Mouse (Mus musculus) CH12.LX (cell line): ENCODE measurements around the gene Fez2. TPM values are rescaled to one million over a fixed set of nuclear protein-coding genes. Genes with fewer than 3 reads are reported as not detected.

Experiments used
- DNase-seq: peaks from one replicate; pipeline ENCODE4 v3.0.0-alpha.2; 2013; ENCODE audit errors: extremely low read depth
- H3K27ac ChIP-seq: 2 replicates; pipeline ENCODE4 v1.5.1; 2012; ENCODE audit warnings: low read depth, mild to moderate bottlenecking, control low read depth, moderate library complexity; ENCODE audit not compliant: insufficient read depth
- H3K27me3 ChIP-seq: replicated peaks from 2 replicates; pipeline ENCODE3; 2012; ENCODE audit warnings: inconsistent platforms
- H3K36me3 ChIP-seq, 2 experiments: replicated peaks in 1 of 2; 2 replicates each; pipeline versions ENCODE3 to v1.6.1; 2012; ENCODE audit warnings: inconsistent platforms in 1 of 2, low read length in 1 of 2, mild to moderate bottlenecking in 1 of 2, mixed read lengths in 1 of 2, moderate library complexity in 1 of 2; ENCODE audit not compliant: control insufficient read depth in 1 of 2, insufficient read depth in 1 of 2
- H3K4me1 ChIP-seq, 2 experiments: 2 replicates each; pipeline ENCODE4 v1.6.1; 2012; ENCODE audit warnings: inconsistent platforms in 1 of 2, moderate library complexity in 1 of 2; ENCODE audit not compliant: insufficient read depth in 2 of 2, control insufficient read depth in 1 of 2
- H3K4me2 ChIP-seq: 2 replicates; pipeline ENCODE4 v1.6.1; 2012; ENCODE audit warnings: low read depth, mild to moderate bottlenecking, control low read depth; ENCODE audit not compliant: poor library complexity, insufficient read depth, severe bottlenecking
- H3K4me3 ChIP-seq, 3 experiments: fragments of 150-350 bp in 1 of 3; sonication (generic) in 1 of 3; replicated peaks in 1 of 3; 2 replicates each; pipeline versions ENCODE3 to v1.5.1; 2011 to 2012; ENCODE audit warnings: low read depth in 2 of 3, low read length in 2 of 3, mild to moderate bottlenecking in 2 of 3, moderate library complexity in 2 of 3, control low read depth in 1 of 3, improper control_type of control experiment in 1 of 3, inconsistent platforms in 1 of 3, mixed read lengths in 1 of 3; ENCODE audit not compliant: poor library complexity in 1 of 3
- H3K79me2 ChIP-seq: replicated peaks from 2 replicates; pipeline ENCODE4 v1.6.1; 2012; ENCODE audit warnings: mild to moderate bottlenecking, moderate library complexity; ENCODE audit not compliant: control insufficient read depth, poor library complexity, insufficient read depth, severe bottlenecking; ENCODE audit errors: extremely low read depth
- H3K9ac ChIP-seq: 2 replicates; pipeline ENCODE4 v1.6.1; 2012; ENCODE audit warnings: low read depth, mild to moderate bottlenecking, control low read depth, moderate library complexity; ENCODE audit not compliant: insufficient read depth
- H3K9me3 ChIP-seq: replicated peaks from 2 replicates; pipeline ENCODE3; 2012; ENCODE audit warnings: low read length, inconsistent platforms, mixed read lengths
- CHD1 ChIP-seq: IDR thresholded peaks from 2 replicates; pipeline ENCODE4 v1.6.1; 2012; ENCODE audit warnings: low read depth, low read length, improper control_type of control experiment, inconsistent platforms
- CHD2 ChIP-seq: IDR thresholded peaks from 2 replicates; pipeline ENCODE4 v1.6.1; 2011; ENCODE audit warnings: low read length, improper control_type of control experiment
- E2F4 ChIP-seq: IDR thresholded peaks from 2 replicates; pipeline ENCODE4 v1.6.1; 2011; ENCODE audit warnings: low read depth, low read length, improper control_type of control experiment; ENCODE audit not compliant: insufficient replicate concordance
- EP300 ChIP-seq: IDR thresholded peaks from 2 replicates; pipeline ENCODE4 v1.6.1; 2011; ENCODE audit warnings: low read length, improper control_type of control experiment
- ETS1 ChIP-seq: conservative IDR thresholded peaks from 2 replicates; pipeline ENCODE4 v1.6.1; 2012; ENCODE audit warnings: low read depth, mild to moderate bottlenecking, inconsistent platforms, low read length, improper control_type of control experiment, moderate library complexity
- IRF4 ChIP-seq: IDR thresholded peaks from 2 replicates; pipeline ENCODE4 v1.6.1; 2014; ENCODE audit warnings: low read depth, mild to moderate bottlenecking, inconsistent platforms, low read length, improper control_type of control experiment
- JUN ChIP-seq: IDR thresholded peaks from 2 replicates; pipeline ENCODE4 v1.6.1; 2011; ENCODE audit warnings: low read depth, mild to moderate bottlenecking, low read length, improper control_type of control experiment, moderate library complexity; ENCODE audit not compliant: insufficient read depth
- KAT2A ChIP-seq: IDR thresholded peaks from 2 replicates; pipeline ENCODE4 v1.6.1; 2012; ENCODE audit warnings: low read length, improper control_type of control experiment, inconsistent platforms; ENCODE audit not compliant: insufficient replicate concordance
- MAZ ChIP-seq: IDR thresholded peaks from 2 replicates; pipeline ENCODE4 v1.6.1; 2012; ENCODE audit warnings: low read depth, mild to moderate bottlenecking, inconsistent platforms, low read length, improper control_type of control experiment, moderate library complexity
- MXI1 ChIP-seq: IDR thresholded peaks from 2 replicates; pipeline ENCODE4 v1.6.1; 2011; ENCODE audit warnings: mild to moderate bottlenecking, low read depth, low read length, improper control_type of control experiment
- NRF1 ChIP-seq: IDR thresholded peaks from 2 replicates; pipeline ENCODE4 v1.6.1; 2014; ENCODE audit warnings: low read depth, mild to moderate bottlenecking, inconsistent platforms, low read length, improper control_type of control experiment, moderate library complexity
- POLR2A ChIP-seq: IDR thresholded peaks from 2 replicates; pipeline ENCODE4 v1.6.1; 2011; ENCODE audit warnings: low read depth, mild to moderate bottlenecking, improper control_type of control experiment, low read length
- RCOR1 ChIP-seq: conservative IDR thresholded peaks from 2 replicates; pipeline ENCODE4 v1.6.1; 2012; ENCODE audit warnings: low read depth, mild to moderate bottlenecking, inconsistent platforms, low read length, improper control_type of control experiment
- SMC3 ChIP-seq: IDR thresholded peaks from 2 replicates; pipeline ENCODE4 v1.6.1; 2011; ENCODE audit warnings: low read depth, low read length, improper control_type of control experiment
- TBP ChIP-seq: conservative IDR thresholded peaks from 2 replicates; pipeline ENCODE4 v1.6.1; 2011; ENCODE audit warnings: low read depth, low read length, improper control_type of control experiment
- USF1 ChIP-seq: IDR thresholded peaks from 2 replicates; pipeline ENCODE4 v1.6.1; 2014; ENCODE audit warnings: low read depth, mild to moderate bottlenecking, inconsistent platforms, low read length, improper control_type of control experiment
- ZMIZ1 ChIP-seq: IDR thresholded peaks from 2 replicates; pipeline ENCODE4 v1.6.1; 2012; ENCODE audit warnings: low read depth, mild to moderate bottlenecking, inconsistent platforms, low read length, improper control_type of control experiment
- dilution Hi-C: fragments of 300-500 bp; cut with MboI; formaldehyde crosslinking; loops from 2 replicates; pipeline ENCODE4 v1.14.3; 2020; ENCODE audit warnings: low sequenced_read_pairs; ENCODE audit not compliant: extremely low pct_unique_long_range_greater_than_20kb, extremely low pct_ligation_motif_present
- in situ Hi-C: fragments of 300-500 bp; cut with MboI; formaldehyde crosslinking; loops from 3 replicates; pipeline ENCODE4 v1.14.3; 2019; ENCODE audit warnings: low sequenced_read_pairs, low pct_ligation_motif_present, low pct_unique_long_range_greater_than_20kb, mixed read lengths
- polyA plus RNA-seq: library from polyadenylated mRNA; unstranded; fragments of >175 nt; gene quantifications from 2 replicates; pipeline ENCODE4 v1.2.1, GENCODE M21; 2012; ENCODE audit warnings: low read depth; ENCODE audit not compliant: insufficient read length
- total RNA-seq, 2 experiments: library from RNA; depleted of rRNA; stranded (reverse); fragments of 300-350 nt in 1 of 2; fragments of >200 nt in 1 of 2; gene quantifications; 2 replicates each; pipeline ENCODE4 v1.2.3; 2012 to 2014

Fez2 gene
- total and polyA plus RNA-seq, 3 experiments, result 13.5 to 18.7 (median 14.2) TPM

GRCm38 (mm10) chr17:78400130-78400840 is 17.7 kb downstream of the Fez2 start:
- Histone ChIP-seq H3K9me3 (no peaks in the 10 kb centered on the region), H3K4me3 (no peak overlapping the region), H3K4me2 (no peak overlapping the region), H3K27ac (no peak overlapping the region), H3K4me1 (peaks cover 0 to 8% of the 10 kb centered on the region in 2 experiments; a peak in 2 of 4 replicates), H3K36me3 (peaks cover 24 to 59% of the 10 kb centered on the region in 2 experiments), H3K27me3 (no peaks in the 10 kb centered on the region), H3K79me2 (no peaks in the 10 kb centered on the region), H3K9ac (no peak overlapping the region)
- in situ Hi-C loops, result no loop called here
- DNase-seq, result no peak
- dilution Hi-C loops, result no loop called here
- TF ChIP-seq MAZ (no peak), USF1 (no peak), POLR2A (no peak), JUN (no peak)

- no peaks in the 10 kb centered on the region for H3K27me3 ChIP-seq
- DNase-seq, result no peak
- dilution Hi-C loops, result no loop called here
These were observed 25.4 kb downstream of the Fez2 start for GRCm38 (mm10) chr17:78392401-78393087.

GRCm38 (mm10) chr17:78389573-78389972 is 28.4 kb downstream of the Fez2 start:
- in situ Hi-C loops (no loop called here), dilution Hi-C loops (no loop called here)
- Histone ChIP-seq H3K36me3 (peaks cover 3 to 38% of the 10 kb centered on the region in 2 experiments), H3K27ac (no peak overlapping the region), H3K4me1 (no peaks in the 10 kb centered on the region), H3K4me3 (no peak overlapping the region), H3K4me2 (no peak overlapping the region), H3K9ac (no peak overlapping the region), H3K9me3 (no peaks in the 10 kb centered on the region), H3K79me2 (no peaks in the 10 kb centered on the region), H3K27me3 (no peaks in the 10 kb centered on the region)
- DNase-seq, result no peak
- TF ChIP-seq POLR2A (no peak), SMC3 (no peak), IRF4 (no peak)

More at GRCm38 (mm10) chr17:78392401-78393087, 25.4 kb downstream of the Fez2 start:
- H3K9ac ChIP-seq, result no peak overlapping the region
- H3K4me1 ChIP-seq, result no peaks in the 10 kb centered on the region
- H3K4me3 ChIP-seq, result no peak overlapping the region
- H3K9me3 ChIP-seq, result no peaks in the 10 kb centered on the region
- peaks cover 3 to 23% of the 10 kb centered on the region in 2 experiments for H3K36me3 ChIP-seq
- TF ChIP-seq TBP, result no peak
- no peak for TF ChIP-seq E2F4
- no peak for TF ChIP-seq ZMIZ1
- TF ChIP-seq NRF1, result no peak
- TF ChIP-seq MXI1, result no peak
- TF ChIP-seq CHD2, result no peak
- TF ChIP-seq RCOR1, result no peak
- no peak for TF ChIP-seq CHD1
- no peak for TF ChIP-seq EP300
- TF ChIP-seq USF1, result no peak
- no peak for TF ChIP-seq ETS1
- no peak for TF ChIP-seq KAT2A
- TF ChIP-seq, all 38 proteins: peak for 0
- H3K27ac ChIP-seq, result no peak overlapping the region
- in situ Hi-C loops, result no loop called here
- no peaks in the 10 kb centered on the region for H3K79me2 ChIP-seq
- H3K4me2 ChIP-seq, result no peak overlapping the region
